Mouse (Mus musculus) limb, embryonic 14.5 days (tissue): ENCODE results near the gene Ldb3. TPM values are rescaled to one million over a fixed set of nuclear protein-coding genes. Genes with fewer than 3 reads are reported as not detected.
A peak's percentile ranks its signal among the peaks of the same experiment; 100 is the strongest.

Experiments
- ATAC-seq: fragments of 200-750 bp; cut with Nextera tagmentation; 2 replicates; pipeline ENCODE4 v1.8.0; 2017; ENCODE audit warnings: low read depth, moderate number of reproducible peaks, moderate TSS enrichment; ENCODE audit not compliant: low FRiP score
- DNase-seq: peaks from one replicate; pipeline ENCODE4 v3.0.0-alpha.2; 2015; ENCODE audit warnings: low spot score
- H3K27ac ChIP-seq: fragments of 300-500 bp; sonication (generic); replicated peaks from 2 replicates; pipeline ENCODE4 v1.5.1; 2014; ENCODE audit warnings: low read depth, mild to moderate bottlenecking, low read length, moderate library complexity, mixed read lengths
- H3K27me3 ChIP-seq: fragments of 300-500 bp; sonication (generic); 2 replicates; pipeline ENCODE4 v1.6.1; 2014; ENCODE audit warnings: low read length, mixed read lengths; ENCODE audit not compliant: control insufficient read depth, insufficient read depth
- H3K36me3 ChIP-seq: fragments of 300-500 bp; sonication (generic); 2 replicates; pipeline ENCODE4 v1.6.1; 2014; ENCODE audit warnings: mild to moderate bottlenecking, low read length, moderate library complexity, mixed read lengths; ENCODE audit not compliant: control insufficient read depth, insufficient read depth
- H3K4me1 ChIP-seq: fragments of 300-500 bp; sonication (generic); 2 replicates; pipeline ENCODE4 v1.6.1; 2014; ENCODE audit warnings: antibody characterized with exemption, low read length, mixed read lengths; ENCODE audit not compliant: control insufficient read depth, insufficient read depth
- H3K4me2 ChIP-seq: fragments of 300-500 bp; sonication (generic); replicated peaks from 2 replicates; pipeline ENCODE4 v1.6.1; 2014; ENCODE audit warnings: low read depth, mild to moderate bottlenecking, low read length, moderate library complexity; ENCODE audit not compliant: severe bottlenecking
- H3K4me3 ChIP-seq: fragments of 300-500 bp; sonication (generic); replicated peaks from 2 replicates; pipeline ENCODE4 v1.5.1; 2014; ENCODE audit warnings: low read length
- H3K9ac ChIP-seq: fragments of 300-500 bp; sonication (generic); 2 replicates; pipeline ENCODE4 v1.6.1; 2014; ENCODE audit warnings: mild to moderate bottlenecking, low read depth, low read length, moderate library complexity; ENCODE audit not compliant: severe bottlenecking
- H3K9me3 ChIP-seq: fragments of 300-500 bp; sonication (generic); 2 replicates; pipeline ENCODE4 v1.6.1; 2016; ENCODE audit warnings: low read length; ENCODE audit not compliant: control insufficient read depth
- POLR2A ChIP-seq: fragments of 200-500 bp; IDR thresholded peaks from 2 replicates; pipeline ENCODE4 v1.8.0; 2012; ENCODE audit warnings: inconsistent platforms, mild to moderate bottlenecking, moderate library complexity, borderline replicate concordance; ENCODE audit not compliant: insufficient read depth, insufficient read length; ENCODE audit errors: extremely low read depth
- WGBS: fragments of 180-500 bp; shearing (Covaris S2); extraction: QIAGEN DNeasy Blood & Tissue Kit; methylation state at CpG from one replicate; pipeline ENCODE4 v1.1.7; 2014; 5-methylcytosine and 5-hydroxymethylcytosine counted together
- polyA plus RNA-seq, 2 experiments: library from polyadenylated mRNA; depleted of rRNA in 1 of 2; stranded (reverse) in 1 of 2; unstranded in 1 of 2; fragments of >200 nt; fragmentation: Nextera tagmentation in 1 of 2; extraction: Ambion mirVana in 1 of 2; gene quantifications; 2 replicates each; pipeline versions ENCODE4 v1.2.1 to v1.2.3; 2012 to 2014

The Ldb3 gene
- polyA plus RNA-seq, 2 experiments, result 26.6 to 37.7 TPM

DNA sequence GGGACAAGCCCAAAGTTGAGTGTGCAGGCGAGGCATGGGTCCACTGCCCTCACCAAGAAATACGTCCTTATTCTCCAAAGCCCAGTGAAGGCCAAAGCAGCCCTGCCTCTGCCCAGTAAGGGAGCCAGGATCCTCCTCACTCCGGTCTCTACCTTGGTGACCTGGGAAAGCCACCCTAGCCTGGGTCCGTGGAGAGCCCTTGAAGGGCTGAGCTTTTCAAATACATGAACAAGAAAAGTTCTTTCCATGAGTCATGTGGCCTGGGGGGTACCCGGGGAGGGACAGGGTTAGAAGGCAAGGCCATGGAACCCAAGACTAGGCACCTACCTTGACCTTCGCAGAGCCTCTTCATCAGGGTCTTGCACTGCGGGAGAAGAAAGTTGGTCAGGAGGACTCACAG, 22.0 kb downstream of the Ldb3 start:
- WGBS, result 91% methylated on average over 7 of the region's 7 CpGs
- DNase-seq, result no peak
- H3K4me1 ChIP-seq, result peaks cover 53% of the 10 kb centered on the region

GRCm38 (mm10) chr14:34565711-34566110, 22.8 kb downstream of the Ldb3 start:
- peaks cover 53% of the 10 kb centered on the region for H3K4me1 ChIP-seq
- H3K36me3 ChIP-seq, result no peaks in the 10 kb centered on the region
- no peak for TF ChIP-seq POLR2A
- no peak overlapping the region for H3K9ac ChIP-seq
- no peaks in the 10 kb centered on the region for H3K27me3 ChIP-seq
- no peaks in the 10 kb centered on the region for H3K9me3 ChIP-seq
- ATAC-seq, result no peak
- no peak overlapping the region for H3K4me3 ChIP-seq
- H3K4me2 ChIP-seq, result no peak overlapping the region
- no peak overlapping the region for H3K27ac ChIP-seq
- peak; percentile 75 for DNase-seq
- WGBS, result 60% methylated on average over 17 of the region's 17 CpGs

More for the DNA sequence above, 22.0 kb downstream of the Ldb3 start:
- no peaks in the 10 kb centered on the region for H3K27me3 ChIP-seq
- H3K9me3 ChIP-seq, result no peaks in the 10 kb centered on the region
- no peak for ATAC-seq
- H3K27ac ChIP-seq, result no peak overlapping the region
- no peak overlapping the region for H3K4me2 ChIP-seq
- no peak overlapping the region for H3K4me3 ChIP-seq
- no peaks in the 10 kb centered on the region for H3K36me3 ChIP-seq
- H3K9ac ChIP-seq, result no peak overlapping the region
- TF ChIP-seq POLR2A, result no peak

DNA sequence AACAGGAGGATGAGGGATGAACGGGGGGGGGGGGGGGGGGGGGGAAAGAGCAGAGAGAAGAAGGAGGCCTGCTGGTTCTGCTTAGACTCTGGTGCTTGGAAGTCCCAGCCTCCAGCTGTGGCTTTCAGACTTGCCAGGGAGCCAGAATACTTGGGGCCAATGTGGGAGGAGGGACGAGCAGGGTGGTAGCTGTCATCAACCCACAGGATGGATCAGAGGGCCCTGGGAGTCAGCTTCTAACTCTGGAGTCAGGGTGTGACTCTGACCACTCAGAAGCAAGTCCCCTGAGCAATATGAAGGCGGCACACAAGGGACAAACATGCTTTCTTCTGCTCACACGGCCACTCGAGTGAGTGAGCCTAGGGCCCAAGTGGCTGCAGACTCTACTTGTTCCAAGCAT, 23.8 kb downstream of the Ldb3 start:
- Histone ChIP-seq H3K27me3 (no peaks in the 10 kb centered on the region), H3K9ac (no peak overlapping the region), H3K4me1 (peaks cover 53% of the 10 kb centered on the region), H3K27ac (no peak overlapping the region), H3K9me3 (no peaks in the 10 kb centered on the region), H3K4me2 (no peak overlapping the region), H3K4me3 (no peak overlapping the region), H3K36me3 (no peaks in the 10 kb centered on the region)
- DNase-seq (no peak), ATAC-seq (no peak)
- 72% methylated on average over 5 of the region's 5 CpGs for WGBS
- no peak for TF ChIP-seq POLR2A

GRCm38 (mm10) chr14:34562393-34562792, 26.1 kb downstream of the Ldb3 start:
- no peak for TF ChIP-seq POLR2A
- 0 out of 2 replicates have a peak, but pooled peaks have one; percentile 19 for ATAC-seq
- H3K9ac ChIP-seq, result no peak overlapping the region
- peaks cover 38% of the 10 kb centered on the region for H3K4me1 ChIP-seq
- H3K36me3 ChIP-seq, result no peaks in the 10 kb centered on the region
- no peaks in the 10 kb centered on the region for H3K9me3 ChIP-seq
- no peak for DNase-seq
- 0% methylated on average over 2 of the region's 2 CpGs for whole genome bisulfite sequencing
- no peaks in the 10 kb centered on the region for H3K27me3 ChIP-seq
- no peak overlapping the region for H3K4me2 ChIP-seq
- no peak overlapping the region for H3K4me3 ChIP-seq
- 0 out of 2 replicates have a peak overlapping the region, but pooled peaks have one; percentile 33 for H3K27ac ChIP-seq

DNA sequence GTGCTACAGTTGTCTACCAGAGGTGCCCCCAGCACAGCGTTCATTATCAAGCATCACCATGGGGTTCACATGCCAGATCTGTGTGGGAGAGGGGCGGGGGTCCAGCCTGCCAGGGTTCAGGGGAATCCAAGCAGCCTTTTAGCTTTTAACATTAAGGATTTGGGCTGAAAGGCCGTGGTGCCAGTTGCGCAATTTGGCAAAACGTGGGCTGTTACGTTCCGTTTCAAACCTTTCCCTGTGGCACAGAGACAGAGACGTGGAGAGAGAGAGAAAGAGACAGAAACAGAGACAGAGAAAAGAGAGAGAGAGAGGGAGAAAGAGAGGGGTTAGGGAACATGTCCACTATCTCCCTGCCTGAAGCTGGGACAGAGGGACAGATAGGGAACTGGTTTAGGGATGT, 26.8 kb downstream of the Ldb3 start:
- DNase-seq (no peak), ATAC-seq (no peak)
- H3K27ac ChIP-seq, result no peak overlapping the region

GRCm38 (mm10) chr14:34558947-34559346, 29.5 kb downstream of the Ldb3 start:
- ATAC-seq (peak; percentile 47; the same call in 1 of the 2 replicates), DNase-seq (peak; percentile 42)
- no peak overlapping the region for H3K4me3 ChIP-seq
- H3K9me3 ChIP-seq, result no peaks in the 10 kb centered on the region
- H3K36me3 ChIP-seq, result no peaks in the 10 kb centered on the region
- no peak overlapping the region for H3K9ac ChIP-seq
- 0 out of 2 replicates have a peak overlapping the region, but pooled peaks have one; percentile 9 for H3K27ac ChIP-seq
- peaks cover 13% of the 10 kb centered on the region for H3K4me1 ChIP-seq
- no peaks in the 10 kb centered on the region for H3K27me3 ChIP-seq
- no peak overlapping the region for H3K4me2 ChIP-seq
- WGBS, result 32% methylated on average over 9 of the region's 9 CpGs
- no peak for TF ChIP-seq POLR2A

More for the DNA sequence above, 26.8 kb downstream of the Ldb3 start:
- Histone ChIP-seq H3K27me3 (no peaks in the 10 kb centered on the region), H3K4me3 (no peak overlapping the region), H3K9me3 (no peaks in the 10 kb centered on the region), H3K9ac (no peak overlapping the region), H3K4me1 (peaks cover 32% of the 10 kb centered on the region), H3K36me3 (no peaks in the 10 kb centered on the region), H3K4me2 (no peak overlapping the region)
- TF ChIP-seq POLR2A, result no peak
- WGBS, result 89% methylated on average over 8 of the region's 8 CpGs
